Mouse (Mus musculus): Measurements from ENCODE around the gene Gja1. TPM values are rescaled to one million over a fixed set of nuclear protein-coding genes. Genes with fewer than 3 reads are reported as not detected.
A peak's percentile ranks its signal among the peaks of the same experiment; 100 is the strongest.
"Not testable (repeated sequence)": the region's sequence is repeated elsewhere in the genome, so short reads cannot be mapped to it uniquely, and the experiment has no call there.

Gja1 gene
- total and polyA plus RNA-seq, 3 experiments, result 26.0 to 45.0 (median 31.2) TPM

DNA sequence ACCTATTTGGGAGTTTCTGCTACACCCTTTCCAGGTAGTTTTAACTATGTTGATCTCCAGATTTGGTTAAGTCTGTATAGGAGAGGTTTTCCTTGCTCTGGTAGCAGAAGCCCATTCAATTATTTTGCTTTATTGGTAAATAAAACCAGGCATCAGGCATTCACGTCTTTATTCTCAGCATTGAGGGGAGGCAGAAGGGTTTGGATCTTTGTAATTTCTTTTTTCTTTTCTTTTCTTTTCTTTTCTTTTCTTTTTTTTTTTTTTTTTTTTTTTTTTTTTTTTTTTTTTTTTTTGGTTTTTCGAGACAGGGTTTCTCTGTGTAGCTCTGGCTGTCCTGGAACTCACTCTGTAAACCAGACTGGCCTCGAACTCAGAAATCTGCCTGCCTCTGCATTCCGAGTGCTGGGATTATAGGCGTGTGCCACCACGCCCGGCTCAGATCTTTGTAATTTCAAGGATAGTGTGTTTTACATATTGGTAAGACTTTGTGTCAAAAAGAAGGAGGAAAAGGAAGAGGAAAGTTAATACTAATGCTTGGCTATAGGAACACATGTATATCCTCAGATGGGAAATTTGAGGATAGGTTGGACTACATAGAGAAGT, 16.8 kb downstream of the Gja1 start:
- DNase-seq (ENCODE audit: extremely low read depth), result peak; percentile 22
- Histone ChIP-seq H3K4me2 (ENCODE audit: insufficient read depth, low read depth, poor library complexity, severe bottlenecking) (peak overlapping the region; percentile 67), H3K4me1 (ENCODE audit: control insufficient read depth in 1 of 2, insufficient read depth in 2 of 2) (peaks cover 9 to 36% of the 10 kb centered on the region in 2 experiments), H3K4me3 (replicated peaks in 1 of 3; ENCODE audit: low read depth in 2 of 3, low read length in 2 of 3, poor library complexity in 1 of 3) (peak overlapping the region in 1 of 3 experiments; percentile 24), H3K9ac (ENCODE audit: insufficient read depth, low read depth) (peak overlapping the region; percentile 39; the same call in 1 of the 2 replicates), H3K27ac (ENCODE audit: insufficient read depth, low read depth) (peak overlapping the region; percentile 7; the same call in 1 of the 2 replicates)
- H3K27me3 ChIP-seq (replicated peaks); in situ Hi-C loops (cut with MboI; ENCODE audit: low pct_ligation_motif_present, low pct_unique_long_range_greater_than_20kb, low sequenced_read_pairs); H3K9me3 ChIP-seq (replicated peaks; ENCODE audit: low read length); dilution Hi-C loops (cut with MboI; ENCODE audit: extremely low pct_ligation_motif_present, extremely low pct_unique_long_range_greater_than_20kb, low sequenced_read_pairs); H3K36me3 ChIP-seq (replicated peaks in 1 of 2; ENCODE audit: control insufficient read depth in 1 of 2, insufficient read depth in 1 of 2, low read length in 1 of 2); H3K79me2 ChIP-seq (replicated peaks; ENCODE audit: control insufficient read depth, extremely low read depth, insufficient read depth, poor library complexity, severe bottlenecking): not testable (repeated sequence)
- TF ChIP-seq ZNF384 (IDR thresholded peaks at IDR 0.05; ENCODE audit: low read depth, low read length), result peak; percentile 71

DNA sequence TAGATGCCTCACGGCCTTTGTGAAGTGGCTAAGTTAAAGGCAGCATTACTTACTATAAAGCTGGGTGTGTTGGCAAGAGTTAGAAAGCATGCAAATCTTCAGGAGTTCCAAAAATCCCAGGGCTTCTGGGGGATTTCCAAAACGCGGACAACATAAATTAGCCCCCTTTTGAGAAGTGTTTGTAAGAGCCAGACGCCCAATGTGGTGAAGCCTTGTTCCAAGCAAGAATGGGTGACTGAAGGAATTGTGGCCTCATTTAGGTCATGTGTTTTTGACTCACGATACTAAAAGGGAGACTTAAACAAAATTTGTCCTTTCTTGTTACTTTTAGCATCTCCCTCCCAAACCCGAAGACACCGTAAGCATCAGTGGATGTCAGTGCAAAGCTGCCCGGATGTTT, 20.7 kb downstream of the Gja1 start:
- dilution Hi-C loops (cut with MboI; ENCODE audit: extremely low pct_ligation_motif_present, extremely low pct_unique_long_range_greater_than_20kb, low sequenced_read_pairs) (no loop called here), in situ Hi-C loops (cut with MboI; ENCODE audit: low pct_ligation_motif_present, low pct_unique_long_range_greater_than_20kb, low sequenced_read_pairs) (no loop called here)
- Histone ChIP-seq H3K79me2 (replicated peaks; ENCODE audit: control insufficient read depth, extremely low read depth, insufficient read depth, poor library complexity, severe bottlenecking) (no peaks in the 10 kb centered on the region), H3K9ac (ENCODE audit: insufficient read depth, low read depth) (peak overlapping the region; percentile 95), H3K4me1 (ENCODE audit: control insufficient read depth in 1 of 2, insufficient read depth in 2 of 2) (peaks cover 9 to 42% of the 10 kb centered on the region in 2 experiments), H3K4me3 (replicated peaks in 1 of 3; ENCODE audit: low read depth in 2 of 3, low read length in 2 of 3, poor library complexity in 1 of 3) (peak overlapping the region; percentile 39 to 56 (median 40)), H3K27me3 (replicated peaks) (no peaks in the 10 kb centered on the region), H3K27ac (ENCODE audit: insufficient read depth, low read depth) (peak overlapping the region; percentile 92), H3K4me2 (ENCODE audit: insufficient read depth, low read depth, poor library complexity, severe bottlenecking) (peak overlapping the region; percentile 99), H3K9me3 (replicated peaks; ENCODE audit: low read length) (no peaks in the 10 kb centered on the region), H3K36me3 (replicated peaks in 1 of 2; ENCODE audit: control insufficient read depth in 1 of 2, insufficient read depth in 1 of 2, low read length in 1 of 2) (no peaks in the 10 kb centered on the region)
- DNase-seq (ENCODE audit: extremely low read depth), result peak; percentile 82
- no peak for TF ChIP-seq MAZ (IDR thresholded peaks at IDR 0.05; ENCODE audit: low read depth, low read length)
- TF ChIP-seq HCFC1 (IDR thresholded peaks at IDR 0.05; ENCODE audit: low read depth, low read length), result no peak
- no peak; the same call in 1 of the 2 replicates for TF ChIP-seq ZMIZ1 (IDR thresholded peaks at IDR 0.05; ENCODE audit: low read depth, low read length)
- no peak for TF ChIP-seq ZKSCAN1 (IDR thresholded peaks at IDR 0.05; ENCODE audit: borderline replicate concordance, low read depth, low read length)
- no peak for TF ChIP-seq RCOR1 (conservative IDR thresholded peaks at IDR 0.05; ENCODE audit: low read depth, low read length)
- 0 out of 2 replicates have a peak, but pooled peaks have one; percentile 41 for TF ChIP-seq POLR2A (IDR thresholded peaks at IDR 0.05; ENCODE audit: low read depth, low read length)
- no peak for TF ChIP-seq ELF1 (IDR thresholded peaks at IDR 0.05; ENCODE audit: low read depth, low read length)
- peak; percentile 50; the same call in 1 of the 2 replicates for TF ChIP-seq MYC (IDR thresholded peaks at IDR 0.05; ENCODE audit: low read depth, low read length)
- TF ChIP-seq NRF1 (IDR thresholded peaks at IDR 0.05; ENCODE audit: low read depth, low read length), result no peak
- TF ChIP-seq GABPA (IDR thresholded peaks at IDR 0.05; ENCODE audit: insufficient replicate concordance, low read depth, low read length), result no peak
- peak; percentile 81 for TF ChIP-seq EP300 (IDR thresholded peaks at IDR 0.05; ENCODE audit: low read length)
- 0 out of 2 replicates have a peak, but pooled peaks have one; percentile 60 for TF ChIP-seq JUND (conservative IDR thresholded peaks at IDR 0.05; ENCODE audit: low read depth, low read length)
- no peak for TF ChIP-seq USF1 (IDR thresholded peaks at IDR 0.05; ENCODE audit: low read depth, low read length)
- no peak for TF ChIP-seq NELFE (IDR thresholded peaks at IDR 0.05; ENCODE audit: low read depth, low read length)
- 0 out of 2 replicates have a peak, but pooled peaks have one; percentile 27 for TF ChIP-seq MAFK (IDR thresholded peaks at IDR 0.05; ENCODE audit: insufficient replicate concordance, low read length)
- peak; percentile 82 for TF ChIP-seq ETS1 (conservative IDR thresholded peaks at IDR 0.05; ENCODE audit: low read depth, low read length)
- no peak for TF ChIP-seq MAX (IDR thresholded peaks at IDR 0.05; ENCODE audit: low read length)
- TF ChIP-seq CHD1 (IDR thresholded peaks at IDR 0.05; ENCODE audit: low read depth, low read length), result no peak
- peak; percentile 92 for TF ChIP-seq TBP (conservative IDR thresholded peaks at IDR 0.05; ENCODE audit: low read depth, low read length)
- TF ChIP-seq TCF12 (IDR thresholded peaks at IDR 0.05; ENCODE audit: low read depth, low read length), result peak; percentile 51
- TF ChIP-seq IRF4 (IDR thresholded peaks at IDR 0.05; ENCODE audit: low read depth, low read length), result peak; percentile 62
- TF ChIP-seq SIN3A (IDR thresholded peaks at IDR 0.05; ENCODE audit: low read length), result peak; percentile 35; the same call in 1 of the 2 replicates
- no peak for TF ChIP-seq KAT2A (IDR thresholded peaks at IDR 0.05; ENCODE audit: insufficient replicate concordance, low read length)
- peak; percentile 88 for TF ChIP-seq BHLHE40 (IDR thresholded peaks at IDR 0.05; ENCODE audit: low read depth, low read length)
- peak; percentile 96 for TF ChIP-seq MEF2A (IDR thresholded peaks at IDR 0.05; ENCODE audit: borderline replicate concordance, low read depth, low read length)
- no peak; the same call in 1 of the 2 replicates for TF ChIP-seq JUN (IDR thresholded peaks at IDR 0.05; ENCODE audit: insufficient read depth, low read depth, low read length)
- TF ChIP-seq MXI1 (IDR thresholded peaks at IDR 0.05; ENCODE audit: low read depth, low read length), result no peak

Measured in CH12.LX (cell line).